Mouse (Mus musculus) hindbrain, embryonic 13.5 days (tissue): ENCODE measurements at regions not wholly inside any gene's neighbourhood (a gene's known extent, or its start where the extent isn't known, plus 50 kb on each side); places are given as distances from the start of the nearest gene placed in this dataset.

Source experiments
- ATAC-seq: fragments of 200-750 bp; cut with Nextera tagmentation; 2 replicates; pipeline ENCODE4 v1.8.0; 2017; ENCODE audit warnings: moderate TSS enrichment; ENCODE audit not compliant: low FRiP score
- H3K27ac ChIP-seq: fragments of 300-500 bp; sonication (generic); 2 replicates; pipeline ENCODE4 v1.5.1; 2015; ENCODE audit warnings: inconsistent platforms, mild to moderate bottlenecking, moderate library complexity
- H3K27me3 ChIP-seq: fragments of 300-500 bp; sonication (generic); 2 replicates; pipeline ENCODE4 v1.6.1; 2015; ENCODE audit warnings: mild to moderate bottlenecking, inconsistent platforms
- H3K36me3 ChIP-seq: fragments of 300-500 bp; sonication (generic); 2 replicates; pipeline ENCODE4 v1.6.1; 2015; ENCODE audit warnings: mild to moderate bottlenecking, inconsistent platforms
- H3K4me1 ChIP-seq: fragments of 300-500 bp; sonication (generic); replicated peaks from 2 replicates; pipeline ENCODE4 v1.6.1; 2015; ENCODE audit warnings: inconsistent platforms
- H3K4me2 ChIP-seq: fragments of 300-500 bp; sonication (generic); 2 replicates; pipeline ENCODE4 v1.6.1; 2015; ENCODE audit warnings: inconsistent platforms, mild to moderate bottlenecking, moderate library complexity
- H3K4me3 ChIP-seq: fragments of 300-500 bp; sonication (generic); 2 replicates; pipeline ENCODE4 v1.5.1; 2015; ENCODE audit warnings: mild to moderate bottlenecking, inconsistent platforms
- H3K9ac ChIP-seq: fragments of 300-500 bp; sonication (generic); 2 replicates; pipeline ENCODE4 v1.6.1; 2015; ENCODE audit warnings: mild to moderate bottlenecking, inconsistent platforms
- H3K9me3 ChIP-seq: fragments of 300-500 bp; sonication (generic); 2 replicates; pipeline ENCODE4 v1.6.1; 2016; ENCODE audit warnings: inconsistent platforms
- WGBS: fragments of 180-500 bp; shearing (Covaris S2); methylation state at CpG from one replicate; pipeline ENCODE4 v1.1.7; 2015; 5-methylcytosine and 5-hydroxymethylcytosine counted together

DNA sequence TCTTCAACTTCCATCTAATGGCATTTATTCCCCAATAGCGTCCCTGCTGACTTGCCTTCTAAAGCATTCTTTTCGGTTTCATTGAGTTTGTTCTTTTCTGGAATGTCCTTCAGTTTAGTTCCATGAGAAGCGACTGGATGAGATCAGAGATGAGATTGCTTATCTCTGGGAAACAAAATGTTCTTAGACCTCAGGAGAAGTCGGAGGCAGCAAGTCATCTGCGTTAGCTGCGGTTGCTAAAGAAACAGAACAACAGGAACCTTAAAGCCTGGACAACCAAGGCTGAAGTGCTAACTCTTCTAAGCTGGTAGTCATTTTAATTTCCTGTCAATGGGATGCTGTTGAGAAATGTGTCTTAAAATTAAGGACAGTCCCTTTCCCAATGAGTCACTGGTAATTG is 365.3 kb downstream of the Pbx1 start:
- ATAC-seq: no peak
- 71% methylated on average over 6 of the region's 6 CpGs for WGBS
- no peak overlapping the region for H3K4me3 ChIP-seq
- H3K27ac ChIP-seq: no peak overlapping the region
- no peaks in the 10 kb centered on the region for H3K9me3 ChIP-seq
- H3K4me1 ChIP-seq: peaks cover 18% of the 10 kb centered on the region; the same call in 1 of the 2 replicates
- H3K27me3 ChIP-seq: peaks cover 4% of the 10 kb centered on the region; the same call in 1 of the 2 replicates
- no peaks in the 10 kb centered on the region for H3K36me3 ChIP-seq
- H3K4me2 ChIP-seq: no peak overlapping the region
- no peak overlapping the region for H3K9ac ChIP-seq

DNA sequence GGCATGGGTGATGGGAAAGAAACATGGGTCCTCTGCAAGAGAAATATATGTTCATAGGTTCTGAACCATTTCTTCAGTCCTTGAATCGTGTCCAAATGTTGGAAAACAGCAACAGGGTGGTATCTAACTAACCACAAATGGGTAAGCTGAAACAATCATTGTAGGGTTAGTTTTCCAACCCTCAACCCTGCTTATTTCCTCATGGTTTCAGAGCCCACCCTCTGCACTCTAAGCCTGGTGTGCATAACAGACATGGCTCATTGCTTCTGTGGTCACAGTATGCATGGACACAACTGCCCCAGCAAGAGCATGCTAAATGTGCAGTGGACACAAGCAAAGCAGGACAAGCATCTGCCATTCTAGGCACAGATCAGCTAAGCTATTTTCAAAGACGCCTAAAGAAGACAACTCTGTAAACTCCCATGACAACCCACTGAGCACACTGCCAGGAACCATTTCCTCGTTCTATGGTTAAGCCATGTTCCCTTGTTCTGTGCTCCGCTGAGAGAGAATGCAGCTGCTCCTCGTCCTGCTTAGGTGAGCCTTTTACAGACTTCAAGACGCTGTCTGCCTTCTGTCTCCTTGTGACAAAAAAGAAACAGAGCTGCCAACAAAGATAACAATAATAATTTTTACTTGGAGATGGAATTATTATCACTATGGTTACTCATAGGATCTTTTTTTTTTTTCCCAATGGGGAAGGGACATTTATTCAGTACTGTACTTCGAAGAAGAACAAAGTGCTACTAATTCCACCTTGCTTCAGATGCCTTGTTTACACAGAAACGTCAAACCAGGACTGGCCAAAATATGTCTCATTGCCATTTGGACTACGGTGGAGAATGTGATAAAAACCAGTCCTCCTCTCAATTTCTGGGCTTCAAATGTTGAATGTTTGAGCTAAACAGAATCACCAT is 363.8 kb downstream of the Pbx1 start:
- H3K4me1 ChIP-seq: peaks cover 22% of the 10 kb centered on the region; the same call in 1 of the 2 replicates
- H3K27ac ChIP-seq: no peak overlapping the region
- H3K27me3 ChIP-seq: peaks cover 4% of the 10 kb centered on the region; the same call in 1 of the 2 replicates
- ATAC-seq: no peak
- H3K9ac ChIP-seq: no peak overlapping the region
- no peak overlapping the region for H3K4me2 ChIP-seq
- 73% methylated on average over 9 of the region's 9 CpGs for WGBS
- H3K4me3 ChIP-seq: no peak overlapping the region
- H3K36me3 ChIP-seq: no peaks in the 10 kb centered on the region
- H3K9me3 ChIP-seq: no peaks in the 10 kb centered on the region

DNA sequence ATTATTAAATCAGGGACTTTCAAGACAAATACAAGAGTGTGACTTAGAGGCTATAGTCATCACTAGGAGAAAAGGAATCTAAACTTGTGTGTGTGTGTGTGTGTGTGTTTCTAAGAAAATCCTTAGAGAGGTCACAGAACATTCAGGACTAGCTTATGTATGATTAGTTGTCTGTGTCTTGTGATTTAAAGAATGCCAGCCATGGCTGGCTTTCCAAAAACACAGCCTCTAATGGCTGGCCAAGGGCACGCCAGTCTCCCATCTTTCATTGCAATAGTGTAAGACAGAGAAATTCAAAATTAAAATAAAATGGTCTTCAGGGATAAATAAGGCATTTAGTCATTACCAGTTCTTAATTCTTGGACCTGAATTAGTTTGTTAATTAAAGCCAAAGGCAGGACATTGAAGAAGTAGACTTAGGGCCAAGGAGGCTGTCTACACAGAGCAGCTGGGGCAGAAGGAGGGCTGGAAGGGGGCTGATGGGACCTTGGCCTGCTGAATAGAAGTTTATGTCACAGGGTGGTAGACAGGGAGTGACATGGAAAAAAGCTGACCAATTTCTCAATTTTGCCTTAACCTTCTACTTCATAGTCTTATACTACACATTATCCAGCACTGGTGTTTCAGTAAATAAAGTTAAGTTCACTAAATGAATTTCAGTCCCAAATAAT is 363.0 kb downstream of the Pbx1 start:
- Histone ChIP-seq H3K4me2 (no peak overlapping the region), H3K9ac (no peak overlapping the region), H3K4me3 (no peak overlapping the region), H3K27ac (no peak overlapping the region), H3K9me3 (no peaks in the 10 kb centered on the region), H3K36me3 (no peaks in the 10 kb centered on the region), H3K27me3 (peaks cover 4% of the 10 kb centered on the region; the same call in 1 of the 2 replicates), H3K4me1 (peaks cover 22% of the 10 kb centered on the region; the same call in 1 of the 2 replicates)
- 84% methylated on average over 1 of the region's 1 CpGs for WGBS
- ATAC-seq: no peak
